Comparison of ENCODE assay signal across 26 mouse cellular contexts in the genomic region with DNA sequence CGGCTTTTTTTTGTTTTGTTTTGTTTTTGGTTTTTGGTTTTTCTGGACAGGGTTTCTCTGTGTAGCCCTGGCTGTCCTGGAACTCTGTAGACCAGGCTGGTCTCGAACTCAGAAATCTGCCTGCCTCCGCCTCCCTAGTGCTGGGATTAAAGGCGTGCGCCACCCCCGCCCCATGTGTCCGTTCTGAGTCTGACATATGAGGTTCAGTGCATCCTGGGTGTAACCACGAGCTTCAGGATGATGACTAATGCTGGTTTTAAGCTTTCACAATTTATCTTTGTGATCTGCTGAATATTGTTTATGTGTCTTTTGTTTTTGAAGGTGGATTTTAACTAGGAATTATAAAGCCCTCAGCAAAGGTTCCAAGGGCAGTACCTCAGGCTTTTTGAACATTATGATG. TPM values are rescaled to one million over a fixed set of nuclear protein-coding genes. Genes with fewer than 3 reads are reported as not detected.
DNase-seq lines count a peak whose midpoint lies in the region; ATAC-seq and TF ChIP-seq lines count a peak whose summit lies in the region.
"Had no signal": no experiment of that assay in that cellular context is flagged by ENCODE, and none has a peak within 500 bp of the region (broad histone marks: within the 10 kb centered on the region; RNA-seq: fewer than 3 reads in every experiment).

No protein-coding gene starts in this region.

- CTCF ChIA-PET in Patski (lab: Charles Lee), result interaction anchor here (1.2 to 1.6 kb wide), 3 partner anchors 10 to 16 kb away, joined by 3 to 5 read pairs (median 4); no protein-coding TSS in a partner anchor

- no peaks in the 10 kb centered on the region for H3K27me3 ChIP-seq in Patski
- no peaks in the 10 kb centered on the region for H3K27me3 ChIP-seq in stomach, postnatal 0 days (ENCODE audit: control insufficient read depth, insufficient read depth, low read length)
- no peaks in the 10 kb centered on the region for H3K27me3 ChIP-seq in midbrain, embryonic 14.5 days (ENCODE audit: control insufficient read depth, insufficient read depth, low read length)
- H3K27me3 ChIP-seq: limb, embryonic 13.5 days; lung, embryonic 15.5 days; neural tube, embryonic 13.5 days had no signal

- POLR2A ChIA-PET in Patski (lab: Charles Lee), result no interaction called here

- peak; percentile 18 for DNase-seq in adrenal gland, postnatal 14 days
- no peak for DNase-seq in adrenal gland, adult 18-20 months (ENCODE audit: low spot score in 2 of 2)
- peak; percentile 66 for DNase-seq in CD4-positive helper T cell, adult 2 months (ENCODE audit: low read depth, low spot score)
- no peak for DNase-seq in Patski (ENCODE audit: low read depth, low spot score)
- DNase-seq in ovary, adult 18-20 months (ENCODE audit: low spot score), result no peak
- DNase-seq in stomach, postnatal 0 days (ENCODE audit: low spot score), result no peak
- no peak for DNase-seq in midbrain, embryonic 14.5 days
- DNase-seq: B cell, adult 2 months; cerebellum, adult 18-20 months; cerebellum, postnatal 10 days; gastrocnemius, postnatal 10 days; heart, postnatal 14 days; kidney, adult 9 months; kidney, postnatal 14 days; layer of hippocampus, adult 9-11 months had no signal

- no peak for TF ChIP-seq CTCF in Patski (IDR thresholded peaks at IDR 0.05)
- TF ChIP-seq CTCF in stomach, postnatal 0 days (IDR thresholded peaks at IDR 0.05; ENCODE audit: low read depth), result no peak

- no peak overlapping the region for H3K4me3 ChIP-seq in stomach, postnatal 0 days (ENCODE audit: low read depth, low read length)
- H3K4me3 ChIP-seq in midbrain, embryonic 14.5 days (replicated peaks; ENCODE audit: low read depth, low read length), result no peak overlapping the region
- H3K4me3 ChIP-seq: erythroblast, embryonic 14.5 days; limb, embryonic 13.5 days; lung, embryonic 15.5 days; myocyte; neural tube, embryonic 13.5 days had no signal

- no peaks in the 10 kb centered on the region for H3K9me3 ChIP-seq in stomach, postnatal 0 days (ENCODE audit: control insufficient read depth, low read length)
- H3K9me3 ChIP-seq in midbrain, embryonic 14.5 days (ENCODE audit: control insufficient read depth, low read length), result no peaks in the 10 kb centered on the region
- H3K9me3 ChIP-seq: limb, embryonic 13.5 days; lung, embryonic 15.5 days; neural tube, embryonic 13.5 days had no signal

- H3K9ac ChIP-seq in stomach, postnatal 0 days (ENCODE audit: low read length), result no peak overlapping the region
- H3K9ac ChIP-seq in midbrain, embryonic 14.5 days (replicated peaks; ENCODE audit: low read length), result no peak overlapping the region
- H3K9ac ChIP-seq: limb, embryonic 13.5 days; lung, embryonic 15.5 days; neural tube, embryonic 13.5 days had no signal

- peak; percentile 26 for ATAC-seq in Patski
- peak; percentile 64 for ATAC-seq in megakaryocyte, adult 5-6 weeks (ENCODE audit: poor library complexity, severe bottlenecking)
- no peak for ATAC-seq in stomach, postnatal 0 days (ENCODE audit: low FRiP score, low TSS enrichment)
- no peak for ATAC-seq in midbrain, embryonic 14.5 days (ENCODE audit: low FRiP score, low TSS enrichment)
- ATAC-seq: forebrain, embryonic 16.5 days; hindbrain, postnatal 0 days; intestine, postnatal 0 days had no signal

- no peak for TF ChIP-seq EP300 in stomach, postnatal 0 days (optimal IDR thresholded peaks at IDR 0.05)

- WGBS in stomach, postnatal 0 days, result 69% methylated on average over 8 of the region's 8 CpGs
- WGBS in midbrain, embryonic 14.5 days, result 93% methylated on average over 8 of the region's 8 CpGs

- H3K4me1 ChIP-seq in stomach, postnatal 0 days (replicated peaks; ENCODE audit: control insufficient read depth, insufficient read depth), result no peaks in the 10 kb centered on the region
- H3K4me1 ChIP-seq in midbrain, embryonic 14.5 days (ENCODE audit: control insufficient read depth, insufficient read depth, low read length), result no peaks in the 10 kb centered on the region
- H3K4me1 ChIP-seq: lung, embryonic 15.5 days; neural tube, embryonic 13.5 days had no signal

- no peak overlapping the region for H3K4me2 ChIP-seq in stomach, postnatal 0 days (replicated peaks; ENCODE audit: low read depth)
- no peak overlapping the region for H3K4me2 ChIP-seq in midbrain, embryonic 14.5 days (ENCODE audit: low read length)
- H3K4me2 ChIP-seq: limb, embryonic 13.5 days; liver, embryonic 11.5 days; lung, embryonic 15.5 days; midbrain, embryonic 11.5 days; neural tube, embryonic 13.5 days had no signal

- H3K27ac ChIP-seq in stomach, postnatal 0 days (replicated peaks), result no peak overlapping the region
- no peak overlapping the region for H3K27ac ChIP-seq in midbrain, embryonic 14.5 days (replicated peaks; ENCODE audit: low read depth, low read length)
- H3K27ac ChIP-seq: hindbrain, postnatal 0 days; limb, embryonic 13.5 days; lung, embryonic 15.5 days; neural tube, embryonic 13.5 days had no signal

- H3K36me3 ChIP-seq in stomach, postnatal 0 days (ENCODE audit: control insufficient read depth, insufficient read depth, low read length), result peaks cover 12% of the 10 kb centered on the region
- peaks cover 71% of the 10 kb centered on the region for H3K36me3 ChIP-seq in midbrain, embryonic 14.5 days (ENCODE audit: control insufficient read depth, insufficient read depth, low read length)

- in situ Hi-C loops in Patski (cut with MboI; ENCODE audit: low pct_unique_long_range_greater_than_20kb), result loop anchor here (25.0 kb wide), 1 partner anchor 780 kb away; a partner anchor contains a TSS

RNA-seq across cellular contexts. Expression of a gene that starts 37.1 kb away (rescaled TPM):
- total RNA-seq in adrenal gland, postnatal 14 days (2021), result 47.2 and 47.4 TPM in 2 replicates
- 10 to 100 TPM; 32.7 to 44.1 TPM for total RNA-seq in adrenal gland, adult 18-20 months (2021)
- polyA plus RNA-seq in Patski (2021), result 32.6 TPM
- 30.8 and 32.4 TPM in 2 replicates for total RNA-seq in megakaryocyte, adult 5-6 weeks (2015)
- 51.3 and 52.3 TPM in 2 replicates for total RNA-seq in megakaryocyte, adult 5-6 weeks (2017)
- 13.0 and 13.4 TPM in 2 replicates for polyA plus RNA-seq in stomach, postnatal 0 days (2015; fragmentation: Nextera tagmentation; extraction: Ambion mirVana)
- polyA plus RNA-seq in midbrain, embryonic 14.5 days (2014; fragmentation: Nextera tagmentation; extraction: Ambion mirVana), result 24.8 and 25.1 TPM in 2 replicates

Comparison
In these comparisons a context has a peak if more than half of its experiments do, and no peak if none do; other contexts are left out.
1. DNase-seq: peak in adrenal gland, postnatal 14 days (single experiment) and CD4-positive helper T cell, adult 2 months (single experiment); none in adrenal gland, adult 18-20 months (0 of 2), Patski (single experiment), ovary, adult 18-20 months (single experiment), stomach, postnatal 0 days (single experiment) and midbrain, embryonic 14.5 days (single experiment).
2. ATAC-seq: peak in Patski (single experiment) and megakaryocyte, adult 5-6 weeks (single experiment); none in stomach, postnatal 0 days (single experiment) and midbrain, embryonic 14.5 days (single experiment).